Mouse (Mus musculus): ENCODE data around the gene Aicda. TPM values are rescaled to one million over a fixed set of nuclear protein-coding genes. Genes with fewer than 3 reads are reported as not detected.

Aicda gene
- polyA plus RNA-seq, 1 experiment from 2014 or later, result 0.13 TPM

GRCm38 (mm10) chr6:122543574-122543973 lies 10.0 kb upstream of the Aicda start:
- H3K27ac ChIP-seq (replicated peaks; ENCODE audit: low read depth, low read length), result no peak overlapping the region
- no peaks in the 10 kb centered on the region for H3K9me3 ChIP-seq (ENCODE audit: control insufficient read depth, low read length)
- no peak overlapping the region for H3K4me2 ChIP-seq (ENCODE audit: low read depth, low read length)
- no peaks in the 10 kb centered on the region for H3K27me3 ChIP-seq (replicated peaks; ENCODE audit: control insufficient read depth, insufficient read depth, low read length)
- H3K36me3 ChIP-seq (ENCODE audit: control insufficient read depth, insufficient read depth, low read length), result no peaks in the 10 kb centered on the region
- H3K4me3 ChIP-seq (ENCODE audit: low read depth, low read length), result no peak overlapping the region
- 79% methylated on average over 5 of the region's 5 CpGs for WGBS
- H3K4me1 ChIP-seq (ENCODE audit: control insufficient read depth, insufficient read depth, low read length), result no peaks in the 10 kb centered on the region
- no peak for DNase-seq (ENCODE audit: low spot score)
- no peak for ATAC-seq (ENCODE audit: low read depth)
- no peak overlapping the region for H3K9ac ChIP-seq (ENCODE audit: low read depth, low read length)

- Histone ChIP-seq H3K9me3 (ENCODE audit: control insufficient read depth, low read length) (no peaks in the 10 kb centered on the region), H3K4me2 (ENCODE audit: low read depth, low read length) (no peak overlapping the region), H3K27me3 (replicated peaks; ENCODE audit: control insufficient read depth, insufficient read depth, low read length) (no peaks in the 10 kb centered on the region), H3K4me3 (ENCODE audit: low read depth, low read length) (no peak overlapping the region), H3K4me1 (ENCODE audit: control insufficient read depth, insufficient read depth, low read length) (no peaks in the 10 kb centered on the region), H3K9ac (ENCODE audit: low read depth, low read length) (no peak overlapping the region), H3K36me3 (ENCODE audit: control insufficient read depth, insufficient read depth, low read length) (no peaks in the 10 kb centered on the region), H3K27ac (replicated peaks; ENCODE audit: low read depth, low read length) (no peak overlapping the region)
- ATAC-seq (ENCODE audit: low read depth) (no peak), DNase-seq (ENCODE audit: low spot score) (no peak)
- WGBS, result 100% methylated on average over 1 of the region's 1 CpGs
Measured at GRCm38 (mm10) chr6:122544672-122545071, 8.9 kb upstream of the Aicda start.

GRCm38 (mm10) chr6:122545289-122545882 lies 8.2 kb upstream of the Aicda start:
- WGBS, result 54% methylated on average over 9 of the region's 9 CpGs
- no peak overlapping the region for H3K9ac ChIP-seq (ENCODE audit: low read depth, low read length)
- ATAC-seq (ENCODE audit: low read depth), result no peak
- H3K4me2 ChIP-seq (ENCODE audit: low read depth, low read length), result no peak overlapping the region
- no peaks in the 10 kb centered on the region for H3K27me3 ChIP-seq (replicated peaks; ENCODE audit: control insufficient read depth, insufficient read depth, low read length)
- H3K4me3 ChIP-seq (ENCODE audit: low read depth, low read length), result no peak overlapping the region
- no peak overlapping the region for H3K27ac ChIP-seq (replicated peaks; ENCODE audit: low read depth, low read length)
- no peaks in the 10 kb centered on the region for H3K4me1 ChIP-seq (ENCODE audit: control insufficient read depth, insufficient read depth, low read length)
- H3K9me3 ChIP-seq (ENCODE audit: control insufficient read depth, low read length), result no peaks in the 10 kb centered on the region
- H3K36me3 ChIP-seq (ENCODE audit: control insufficient read depth, insufficient read depth, low read length), result no peaks in the 10 kb centered on the region
- no peak for DNase-seq (ENCODE audit: low spot score)

- no peak overlapping the region for H3K9ac ChIP-seq (ENCODE audit: low read depth, low read length)
- no peak overlapping the region for H3K27ac ChIP-seq (replicated peaks; ENCODE audit: low read depth, low read length)
- no peaks in the 10 kb centered on the region for H3K9me3 ChIP-seq (ENCODE audit: control insufficient read depth, low read length)
- no peak overlapping the region for H3K4me2 ChIP-seq (ENCODE audit: low read depth, low read length)
- WGBS, result 72% methylated on average over 10 of the region's 10 CpGs
- no peak for ATAC-seq (ENCODE audit: low read depth)
- no peak overlapping the region for H3K4me3 ChIP-seq (ENCODE audit: low read depth, low read length)
- no peaks in the 10 kb centered on the region for H3K36me3 ChIP-seq (ENCODE audit: control insufficient read depth, insufficient read depth, low read length)
- DNase-seq (ENCODE audit: low spot score), result no peak
- H3K4me1 ChIP-seq (ENCODE audit: control insufficient read depth, insufficient read depth, low read length), result no peaks in the 10 kb centered on the region
- no peaks in the 10 kb centered on the region for H3K27me3 ChIP-seq (replicated peaks; ENCODE audit: control insufficient read depth, insufficient read depth, low read length)
Measured at GRCm38 (mm10) chr6:122545948-122546347, 7.7 kb upstream of the Aicda start.

- DNase-seq (ENCODE audit: low spot score) (no peak), ATAC-seq (ENCODE audit: low read depth) (no peak)
- H3K27me3 ChIP-seq (replicated peaks; ENCODE audit: control insufficient read depth, insufficient read depth, low read length), result no peaks in the 10 kb centered on the region
- WGBS, result 74% methylated on average over 6 of the region's 6 CpGs
- H3K9me3 ChIP-seq (ENCODE audit: control insufficient read depth, low read length), result no peaks in the 10 kb centered on the region
- H3K36me3 ChIP-seq (ENCODE audit: control insufficient read depth, insufficient read depth, low read length), result no peaks in the 10 kb centered on the region
- no peaks in the 10 kb centered on the region for H3K4me1 ChIP-seq (ENCODE audit: control insufficient read depth, insufficient read depth, low read length)
- H3K4me2 ChIP-seq (ENCODE audit: low read depth, low read length), result no peak overlapping the region
- no peak overlapping the region for H3K27ac ChIP-seq (replicated peaks; ENCODE audit: low read depth, low read length)
- no peak overlapping the region for H3K4me3 ChIP-seq (ENCODE audit: low read depth, low read length)
- H3K9ac ChIP-seq (ENCODE audit: low read depth, low read length), result no peak overlapping the region
Measured at GRCm38 (mm10) chr6:122554102-122554501, 501 bp downstream of the Aicda start.

- DNase-seq (ENCODE audit: low spot score) (no peak), ATAC-seq (ENCODE audit: low read depth) (no peak)
- 40% methylated on average over 7 of the region's 7 CpGs for WGBS
- Histone ChIP-seq H3K4me3 (ENCODE audit: low read depth, low read length) (no peak overlapping the region), H3K27me3 (replicated peaks; ENCODE audit: control insufficient read depth, insufficient read depth, low read length) (no peaks in the 10 kb centered on the region), H3K4me2 (ENCODE audit: low read depth, low read length) (no peak overlapping the region), H3K4me1 (ENCODE audit: control insufficient read depth, insufficient read depth, low read length) (no peaks in the 10 kb centered on the region), H3K9me3 (ENCODE audit: control insufficient read depth, low read length) (no peaks in the 10 kb centered on the region), H3K9ac (ENCODE audit: low read depth, low read length) (no peak overlapping the region), H3K27ac (replicated peaks; ENCODE audit: low read depth, low read length) (no peak overlapping the region), H3K36me3 (ENCODE audit: control insufficient read depth, insufficient read depth, low read length) (no peaks in the 10 kb centered on the region)
Measured at GRCm38 (mm10) chr6:122555266-122555665, 1.7 kb downstream of the Aicda start.

- H3K9ac ChIP-seq (ENCODE audit: low read depth, low read length), result no peak overlapping the region
- H3K27me3 ChIP-seq (replicated peaks; ENCODE audit: control insufficient read depth, insufficient read depth, low read length), result no peaks in the 10 kb centered on the region
- WGBS, result 24% methylated on average over 15 of the region's 15 CpGs
- H3K4me1 ChIP-seq (ENCODE audit: control insufficient read depth, insufficient read depth, low read length), result no peaks in the 10 kb centered on the region
- no peaks in the 10 kb centered on the region for H3K36me3 ChIP-seq (ENCODE audit: control insufficient read depth, insufficient read depth, low read length)
- H3K27ac ChIP-seq (replicated peaks; ENCODE audit: low read depth, low read length), result no peak overlapping the region
- H3K4me2 ChIP-seq (ENCODE audit: low read depth, low read length), result peak overlapping the region; percentile 34
- H3K4me3 ChIP-seq (ENCODE audit: low read depth, low read length), result no peak overlapping the region
- DNase-seq (ENCODE audit: low spot score), result peak; percentile 83
- no peaks in the 10 kb centered on the region for H3K9me3 ChIP-seq (ENCODE audit: control insufficient read depth, low read length)
- no peak for ATAC-seq (ENCODE audit: low read depth)
Measured at GRCm38 (mm10) chr6:122556959-122557561, 3.5 kb downstream of the Aicda start.

GRCm38 (mm10) chr6:122560427-122560826 lies 6.8 kb downstream of the Aicda start:
- H3K4me2 ChIP-seq (ENCODE audit: low read depth, low read length), result peak overlapping the region; percentile 50
- H3K36me3 ChIP-seq (ENCODE audit: control insufficient read depth, insufficient read depth, low read length), result no peaks in the 10 kb centered on the region
- 0 out of 2 replicates have a peak overlapping the region, but pooled peaks have one; percentile 30 for H3K9ac ChIP-seq (ENCODE audit: low read depth, low read length)
- H3K4me3 ChIP-seq (ENCODE audit: low read depth, low read length), result peak overlapping the region; percentile 21
- no peak for ATAC-seq (ENCODE audit: low read depth)
- H3K27ac ChIP-seq (replicated peaks; ENCODE audit: low read depth, low read length), result no peak overlapping the region
- no peaks in the 10 kb centered on the region for H3K9me3 ChIP-seq (ENCODE audit: control insufficient read depth, low read length)
- 0 out of 2 replicates have a peak, but pooled peaks cover 2% of the 10 kb centered on the region for H3K27me3 ChIP-seq (replicated peaks; ENCODE audit: control insufficient read depth, insufficient read depth, low read length)
- DNase-seq (ENCODE audit: low spot score), result peak; percentile 90
- 14% methylated on average over 17 of the region's 17 CpGs for WGBS
- no peaks in the 10 kb centered on the region for H3K4me1 ChIP-seq (ENCODE audit: control insufficient read depth, insufficient read depth, low read length)

GRCm38 (mm10) chr6:122561005-122561404 lies 7.4 kb downstream of the Aicda start:
- H3K36me3 ChIP-seq (ENCODE audit: control insufficient read depth, insufficient read depth, low read length), result no peaks in the 10 kb centered on the region
- H3K9me3 ChIP-seq (ENCODE audit: control insufficient read depth, low read length), result no peaks in the 10 kb centered on the region
- H3K9ac ChIP-seq (ENCODE audit: low read depth, low read length), result no peak overlapping the region
- no peaks in the 10 kb centered on the region for H3K4me1 ChIP-seq (ENCODE audit: control insufficient read depth, insufficient read depth, low read length)
- H3K27ac ChIP-seq (replicated peaks; ENCODE audit: low read depth, low read length), result no peak overlapping the region
- no peak overlapping the region; the same call in 1 of the 2 replicates for H3K4me2 ChIP-seq (ENCODE audit: low read depth, low read length)
- 87% methylated on average over 20 of the region's 20 CpGs for WGBS
- ATAC-seq (ENCODE audit: low read depth) (0 out of 2 replicates have a peak, but pooled peaks have one; percentile 15), DNase-seq (ENCODE audit: low spot score) (no peak)
- H3K27me3 ChIP-seq (replicated peaks; ENCODE audit: control insufficient read depth, insufficient read depth, low read length), result 0 out of 2 replicates have a peak, but pooled peaks cover 2% of the 10 kb centered on the region
- H3K4me3 ChIP-seq (ENCODE audit: low read depth, low read length), result no peak overlapping the region
